Mouse (Mus musculus): ENCODE results near the gene Syndig1. TPM values are rescaled to one million over a fixed set of nuclear protein-coding genes. Genes with fewer than 3 reads are reported as not detected.

The Syndig1 gene
- total RNA-seq (2021), result not detected
- long read RNA-seq, experiment 1, result 0 reads
- long read RNA-seq, experiment 2, result 0 reads

GRCm38 (mm10) chr2:149828911-149829310 is at the start of gene Syndig1:
Gene Syndig1 (plus strand): TSS chr2:149829211.
- intact Hi-C loops (cut with DNase I), result no loop called here

GRCm38 (mm10) chr2:149798613-149799012 is 30.4 kb upstream of the Syndig1 start:
- intact Hi-C loops (cut with DNase I), result no loop called here

More at GRCm38 (mm10) chr2:149828911-149829310, at the start of gene Syndig1:
- DNase-seq, result no peak

GRCm38 (mm10) chr2:149804599-149805140 is 24.3 kb upstream of the Syndig1 start:
- DNase-seq, result no peak
- intact Hi-C loops (cut with DNase I), result no loop called here

More at GRCm38 (mm10) chr2:149798613-149799012, 30.4 kb upstream of the Syndig1 start:
- DNase-seq, result no peak

GRCm38 (mm10) chr2:149805256-149805655 is 23.8 kb upstream of the Syndig1 start:
- intact Hi-C loops (cut with DNase I), result no loop called here
- DNase-seq, result no peak

- no peak for DNase-seq
- intact Hi-C loops (cut with DNase I), result no loop called here
Observed at GRCm38 (mm10) chr2:149812899-149813298, 16.1 kb upstream of the Syndig1 start.

GRCm38 (mm10) chr2:149818395-149818794 is 10.6 kb upstream of the Syndig1 start:
- intact Hi-C loops (cut with DNase I), result no loop called here
- no peak for DNase-seq

- intact Hi-C loops (cut with DNase I), result no loop called here
- no peak for DNase-seq
Observed at GRCm38 (mm10) chr2:149819751-149820150, 9.3 kb upstream of the Syndig1 start.

GRCm38 (mm10) chr2:149820201-149820600 is 8.8 kb upstream of the Syndig1 start:
- intact Hi-C loops (cut with DNase I), result no loop called here
- DNase-seq, result no peak

GRCm38 (mm10) chr2:149829955-149830535 is 1.0 kb downstream of the Syndig1 start:
- no peak for DNase-seq
- intact Hi-C loops (cut with DNase I), result no loop called here

- no peak for DNase-seq
- intact Hi-C loops (cut with DNase I), result no loop called here
Observed at GRCm38 (mm10) chr2:149830536-149831458, 1.8 kb downstream of the Syndig1 start, which contains the start of gene C530025M09Rik. Gene C530025M09Rik (minus strand): TSS chr2:149831213.

GRCm38 (mm10) chr2:149831459-149832245 is 2.6 kb downstream of the Syndig1 start:
- no peak for DNase-seq

GRCm38 (mm10) chr2:149832301-149832700 is 3.3 kb downstream of the Syndig1 start:
- no peak for DNase-seq
- intact Hi-C loops (cut with DNase I), result no loop called here

More at GRCm38 (mm10) chr2:149831459-149832245, 2.6 kb downstream of the Syndig1 start:
- intact Hi-C loops (cut with DNase I), result no loop called here

- DNase-seq, result no peak
- intact Hi-C loops (cut with DNase I), result no loop called here
Observed at GRCm38 (mm10) chr2:149835091-149835490, 6.1 kb downstream of the Syndig1 start.

GRCm38 (mm10) chr2:149836471-149837135 is 7.6 kb downstream of the Syndig1 start:
- intact Hi-C loops (cut with DNase I), result no loop called here
- no peak for DNase-seq

- DNase-seq, result no peak
- intact Hi-C loops (cut with DNase I), result no loop called here
Observed at GRCm38 (mm10) chr2:149839666-149840065, 10.7 kb downstream of the Syndig1 start.

- intact Hi-C loops (cut with DNase I), result no loop called here
- no peak for DNase-seq
Observed at GRCm38 (mm10) chr2:149844575-149844974, 15.6 kb downstream of the Syndig1 start.

- intact Hi-C loops (cut with DNase I), result no loop called here
- no peak for DNase-seq
Observed at GRCm38 (mm10) chr2:149848778-149849177, 19.8 kb downstream of the Syndig1 start.

GRCm38 (mm10) chr2:149861002-149861401 is 32.0 kb downstream of the Syndig1 start:
- DNase-seq, result no peak
- intact Hi-C loops (cut with DNase I), result no loop called here

GRCm38 (mm10) chr2:149865914-149866435 is 37.0 kb downstream of the Syndig1 start:
- no peak for DNase-seq
- intact Hi-C loops (cut with DNase I), result no loop called here

GRCm38 (mm10) chr2:149870496-149870895 is 41.5 kb downstream of the Syndig1 start:
- DNase-seq, result no peak
- intact Hi-C loops (cut with DNase I), result no loop called here
